Mouse (Mus musculus): ENCODE data around the gene Zfp750. TPM values are rescaled to one million over a fixed set of nuclear protein-coding genes. Genes with fewer than 3 reads are reported as not detected.

Zfp750 gene
- 0.50 and 0.62 TPM in 2 replicates for polyA plus RNA-seq (2015; fragmentation: Nextera tagmentation; extraction: Ambion mirVana)

DNA sequence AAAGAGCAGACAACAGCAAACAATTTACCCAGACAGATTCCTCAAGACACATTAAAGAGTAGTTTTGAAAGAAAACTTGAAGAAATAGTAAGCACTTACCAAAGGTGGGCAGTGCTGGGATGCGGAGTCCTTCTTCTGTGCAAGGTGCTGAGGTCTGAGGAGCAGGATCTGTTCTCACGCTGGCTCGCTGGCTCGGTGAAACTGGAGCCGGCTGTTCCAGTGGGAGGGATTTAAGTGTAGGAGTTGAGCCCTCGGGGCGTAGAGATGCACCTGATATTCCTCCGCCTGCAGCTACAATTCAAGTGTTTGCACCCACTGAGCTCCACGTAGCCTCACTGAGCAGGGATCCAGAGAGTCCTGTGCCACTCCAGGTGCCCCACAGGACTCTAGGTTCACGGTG, at the start of gene Zfp750:
Zfp750 (minus strand) TSS at position 203 of the 400 bp plus-strand sequence.
- Histone ChIP-seq H3K9ac (ENCODE audit: low read depth, low read length) (no peak within 1 kb of the TSS), H3K27me3 (replicated peaks; ENCODE audit: control insufficient read depth, insufficient read depth, low read length) (no peaks in the 10 kb centered on the region), H3K4me1 (ENCODE audit: control insufficient read depth, insufficient read depth, low read length) (peaks cover 16% of the 10 kb centered on the region), H3K4me3 (ENCODE audit: low read length) (no peak within 1 kb of the TSS), H3K9me3 (ENCODE audit: control insufficient read depth, low read length) (no peaks in the 10 kb centered on the region), H3K4me2 (ENCODE audit: low read depth, low read length) (no peak within 1 kb of the TSS), H3K36me3 (ENCODE audit: control insufficient read depth, insufficient read depth, low read length) (no peaks in the 10 kb centered on the region), H3K27ac (ENCODE audit: low read length) (no peak within 1 kb of the TSS)
- ATAC-seq, result 0 out of 2 replicates have a peak, but pooled peaks have one; percentile 29
- 52% methylated on average over 10 of the region's 10 CpGs for WGBS

DNA sequence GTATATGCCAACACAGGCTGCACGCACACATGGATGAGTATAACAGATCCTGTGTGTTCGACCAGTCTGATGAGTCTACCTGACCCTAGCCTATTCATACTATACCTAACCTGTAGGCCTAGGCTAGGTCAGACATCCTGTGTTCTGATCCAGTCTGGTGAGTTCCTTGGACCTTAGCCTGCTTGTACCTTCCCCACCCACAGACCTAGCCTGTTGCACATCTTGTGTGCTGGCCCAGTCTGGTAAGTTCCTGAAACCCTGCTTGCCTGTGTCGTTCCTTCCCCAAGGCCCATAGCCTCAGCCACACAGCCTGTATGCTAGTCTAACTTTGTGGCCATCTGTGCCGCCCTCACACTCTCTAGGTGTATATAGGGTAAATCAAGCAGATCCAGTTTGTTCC, 45.1 kb upstream of the Zfp750 start:
- Histone ChIP-seq H3K4me3 (ENCODE audit: low read length) (no peak overlapping the region), H3K27ac (ENCODE audit: low read length) (no peak overlapping the region), H3K4me1 (ENCODE audit: control insufficient read depth, insufficient read depth, low read length) (no peaks in the 10 kb centered on the region), H3K27me3 (replicated peaks; ENCODE audit: control insufficient read depth, insufficient read depth, low read length) (no peaks in the 10 kb centered on the region), H3K9ac (ENCODE audit: low read depth, low read length) (no peak overlapping the region), H3K4me2 (ENCODE audit: low read depth, low read length) (no peak overlapping the region), H3K36me3 (ENCODE audit: control insufficient read depth, insufficient read depth, low read length) (no peaks in the 10 kb centered on the region), H3K9me3 (ENCODE audit: control insufficient read depth, low read length) (no peaks in the 10 kb centered on the region)
- ATAC-seq, result no peak
- WGBS, result 93% methylated on average over 4 of the region's 4 CpGs

DNA sequence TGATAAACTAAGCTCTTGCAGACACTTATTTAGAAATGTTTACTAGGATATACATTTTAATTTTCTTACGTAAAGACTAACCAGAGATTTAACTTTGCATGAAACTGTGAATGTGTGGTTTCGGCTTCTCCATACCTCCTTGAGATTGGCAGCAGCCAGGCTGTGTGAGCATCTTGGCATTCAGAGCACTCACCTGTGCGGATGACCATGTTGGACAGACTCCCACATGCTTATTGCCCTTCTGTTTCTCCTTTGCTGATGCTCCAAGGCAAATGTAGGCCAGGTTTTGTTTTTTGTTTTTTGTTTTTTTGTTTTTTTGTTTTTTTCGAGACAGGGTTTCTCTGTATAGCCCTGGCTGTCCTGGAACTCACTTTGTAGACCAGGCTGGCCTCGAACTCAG, 44.2 kb upstream of the Zfp750 start:
- no peaks in the 10 kb centered on the region for H3K4me1 ChIP-seq (ENCODE audit: control insufficient read depth, insufficient read depth, low read length)
- H3K36me3 ChIP-seq (ENCODE audit: control insufficient read depth, insufficient read depth, low read length), result no peaks in the 10 kb centered on the region; the same call in 1 of the 2 replicates
- WGBS, result 92% methylated on average over 5 of the region's 5 CpGs
- H3K9ac ChIP-seq (ENCODE audit: low read depth, low read length), result no peak overlapping the region
- H3K27me3 ChIP-seq (replicated peaks; ENCODE audit: control insufficient read depth, insufficient read depth, low read length), result no peaks in the 10 kb centered on the region
- H3K27ac ChIP-seq (ENCODE audit: low read length), result no peak overlapping the region
- no peaks in the 10 kb centered on the region for H3K9me3 ChIP-seq (ENCODE audit: control insufficient read depth, low read length)
- ATAC-seq, result no peak
- no peak overlapping the region for H3K4me2 ChIP-seq (ENCODE audit: low read depth, low read length)
- no peak overlapping the region for H3K4me3 ChIP-seq (ENCODE audit: low read length)

DNA sequence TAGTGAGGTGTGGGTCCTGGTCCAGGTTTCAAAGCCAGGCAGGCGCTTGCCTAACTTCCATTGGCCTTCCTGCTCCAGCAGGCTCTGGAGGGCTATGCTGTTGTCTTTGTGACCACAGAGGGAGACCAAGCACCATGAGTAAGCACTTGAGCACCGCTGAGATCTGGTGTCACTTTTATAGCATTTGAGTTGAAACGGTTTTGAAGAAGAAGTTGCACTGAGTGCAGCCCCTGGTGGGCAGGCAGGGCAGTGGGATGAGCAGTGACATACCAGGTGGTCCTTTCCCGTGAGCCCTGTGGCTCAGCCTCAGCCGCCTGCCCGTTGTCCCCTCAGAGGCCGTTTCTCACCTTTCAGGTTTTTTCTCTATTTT, 41.1 kb upstream of the Zfp750 start:
- H3K27ac ChIP-seq (ENCODE audit: low read length), result no peak overlapping the region
- no peak overlapping the region for H3K4me3 ChIP-seq (ENCODE audit: low read length)
- ATAC-seq, result no peak
- H3K9ac ChIP-seq (ENCODE audit: low read depth, low read length), result no peak overlapping the region
- H3K27me3 ChIP-seq (replicated peaks; ENCODE audit: control insufficient read depth, insufficient read depth, low read length), result no peaks in the 10 kb centered on the region
- no peaks in the 10 kb centered on the region; the same call in 1 of the 2 replicates for H3K36me3 ChIP-seq (ENCODE audit: control insufficient read depth, insufficient read depth, low read length)
- H3K4me1 ChIP-seq (ENCODE audit: control insufficient read depth, insufficient read depth, low read length), result no peaks in the 10 kb centered on the region
- WGBS, result 75% methylated on average over 7 of the region's 7 CpGs
- no peak overlapping the region for H3K4me2 ChIP-seq (ENCODE audit: low read depth, low read length)
- no peaks in the 10 kb centered on the region for H3K9me3 ChIP-seq (ENCODE audit: control insufficient read depth, low read length)

DNA sequence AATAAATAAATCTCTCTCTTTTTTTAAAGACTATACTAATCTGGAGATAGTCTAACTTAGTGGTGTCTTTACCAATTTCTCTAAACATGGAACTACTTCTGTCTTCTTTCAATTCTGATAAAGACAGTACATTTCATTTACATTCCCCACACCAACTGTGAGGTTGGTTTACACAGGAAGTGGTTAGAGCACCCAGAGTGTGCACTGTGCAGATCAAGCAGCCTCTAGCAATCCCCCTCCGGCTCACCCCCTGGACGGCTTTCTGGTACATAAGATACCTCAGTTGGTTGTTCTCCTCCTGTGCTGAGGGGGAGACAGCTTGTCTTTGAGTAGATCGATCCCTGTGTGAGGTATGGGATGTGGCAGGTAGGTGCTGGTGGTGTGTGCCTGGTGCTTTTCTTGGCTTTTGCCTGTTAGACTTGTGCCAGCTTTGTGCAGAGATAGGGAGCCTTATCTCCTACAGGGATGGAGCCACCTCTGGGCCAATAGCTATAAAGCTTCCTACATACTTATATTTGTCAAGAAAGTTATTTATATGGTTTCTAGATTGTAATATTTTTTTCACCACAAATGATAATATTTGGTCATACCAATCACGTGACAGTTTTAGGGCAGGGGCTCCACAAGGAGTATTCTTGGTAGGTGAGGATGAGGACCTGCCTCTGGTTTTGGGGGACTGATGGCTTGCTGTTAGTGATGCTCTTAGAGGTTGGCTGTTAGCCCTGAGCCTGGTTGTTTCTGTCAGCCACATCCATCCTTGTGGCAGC, 40.6 kb upstream of the Zfp750 start:
- ATAC-seq, result no peak
- H3K4me2 ChIP-seq (ENCODE audit: low read depth, low read length), result no peak overlapping the region
- H3K27ac ChIP-seq (ENCODE audit: low read length), result no peak overlapping the region
- 83% methylated on average over 4 of the region's 4 CpGs for WGBS
- H3K9me3 ChIP-seq (ENCODE audit: control insufficient read depth, low read length), result no peaks in the 10 kb centered on the region
- no peaks in the 10 kb centered on the region; the same call in 1 of the 2 replicates for H3K36me3 ChIP-seq (ENCODE audit: control insufficient read depth, insufficient read depth, low read length)
- no peak overlapping the region for H3K9ac ChIP-seq (ENCODE audit: low read depth, low read length)
- no peaks in the 10 kb centered on the region for H3K27me3 ChIP-seq (replicated peaks; ENCODE audit: control insufficient read depth, insufficient read depth, low read length)
- H3K4me1 ChIP-seq (ENCODE audit: control insufficient read depth, insufficient read depth, low read length), result no peaks in the 10 kb centered on the region
- no peak overlapping the region for H3K4me3 ChIP-seq (ENCODE audit: low read length)

DNA sequence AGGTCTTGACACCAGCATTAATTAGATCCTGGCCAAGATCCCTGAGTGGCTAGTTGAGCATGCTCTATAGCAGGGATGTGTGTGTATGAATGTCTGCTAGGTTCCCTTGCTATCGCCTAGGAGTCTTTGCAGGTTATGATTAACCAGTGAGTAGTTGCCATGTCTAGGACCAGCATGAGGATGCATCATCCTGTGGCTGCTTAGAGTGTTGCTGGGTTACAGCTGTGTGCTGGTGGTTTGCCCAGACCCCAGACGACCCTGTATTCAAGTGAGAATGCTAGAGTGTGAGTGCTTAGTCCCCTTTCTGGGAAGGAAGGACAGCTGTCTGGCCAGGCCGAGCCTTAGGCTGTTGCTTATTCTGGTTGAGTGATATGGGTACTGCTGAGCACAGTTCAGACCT, 39.4 kb upstream of the Zfp750 start:
- Histone ChIP-seq H3K27ac (ENCODE audit: low read length) (no peak overlapping the region), H3K4me1 (ENCODE audit: control insufficient read depth, insufficient read depth, low read length) (no peaks in the 10 kb centered on the region), H3K36me3 (ENCODE audit: control insufficient read depth, insufficient read depth, low read length) (no peaks in the 10 kb centered on the region; the same call in 1 of the 2 replicates), H3K9me3 (ENCODE audit: control insufficient read depth, low read length) (no peaks in the 10 kb centered on the region), H3K4me3 (ENCODE audit: low read length) (no peak overlapping the region), H3K9ac (ENCODE audit: low read depth, low read length) (no peak overlapping the region), H3K27me3 (replicated peaks; ENCODE audit: control insufficient read depth, insufficient read depth, low read length) (no peaks in the 10 kb centered on the region), H3K4me2 (ENCODE audit: low read depth, low read length) (no peak overlapping the region)
- 90% methylated on average over 3 of the region's 3 CpGs for WGBS
- no peak for ATAC-seq

DNA sequence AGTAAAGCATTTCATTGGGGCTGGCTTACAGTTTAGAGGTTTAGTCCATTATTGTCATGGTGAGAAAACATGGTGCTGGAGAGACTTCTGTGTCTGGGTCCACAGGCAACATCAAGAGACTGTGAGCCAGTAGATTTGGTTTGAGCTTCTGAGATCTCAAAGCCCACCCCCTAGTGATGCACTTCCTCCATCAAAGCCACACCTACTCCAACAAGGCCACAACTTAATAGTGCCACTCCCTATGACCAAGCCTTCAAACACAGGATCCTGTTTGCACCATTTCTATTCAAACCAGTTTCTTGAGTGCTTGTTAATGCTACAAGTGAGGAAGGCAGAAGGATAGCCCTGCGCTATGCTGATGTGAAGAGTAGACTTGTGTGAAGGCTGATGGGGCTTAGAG, 38.8 kb upstream of the Zfp750 start:
- Histone ChIP-seq H3K9ac (ENCODE audit: low read depth, low read length) (no peak overlapping the region), H3K4me1 (ENCODE audit: control insufficient read depth, insufficient read depth, low read length) (0 out of 2 replicates have a peak, but pooled peaks cover under 1% of the 10 kb centered on the region), H3K27ac (ENCODE audit: low read length) (no peak overlapping the region), H3K36me3 (ENCODE audit: control insufficient read depth, insufficient read depth, low read length) (no peaks in the 10 kb centered on the region; the same call in 1 of the 2 replicates), H3K4me3 (ENCODE audit: low read length) (no peak overlapping the region), H3K4me2 (ENCODE audit: low read depth, low read length) (no peak overlapping the region), H3K27me3 (replicated peaks; ENCODE audit: control insufficient read depth, insufficient read depth, low read length) (no peaks in the 10 kb centered on the region), H3K9me3 (ENCODE audit: control insufficient read depth, low read length) (no peaks in the 10 kb centered on the region)
- ATAC-seq, result no peak
- WGBS, result 100% methylated on average over 1 of the region's 1 CpGs

DNA sequence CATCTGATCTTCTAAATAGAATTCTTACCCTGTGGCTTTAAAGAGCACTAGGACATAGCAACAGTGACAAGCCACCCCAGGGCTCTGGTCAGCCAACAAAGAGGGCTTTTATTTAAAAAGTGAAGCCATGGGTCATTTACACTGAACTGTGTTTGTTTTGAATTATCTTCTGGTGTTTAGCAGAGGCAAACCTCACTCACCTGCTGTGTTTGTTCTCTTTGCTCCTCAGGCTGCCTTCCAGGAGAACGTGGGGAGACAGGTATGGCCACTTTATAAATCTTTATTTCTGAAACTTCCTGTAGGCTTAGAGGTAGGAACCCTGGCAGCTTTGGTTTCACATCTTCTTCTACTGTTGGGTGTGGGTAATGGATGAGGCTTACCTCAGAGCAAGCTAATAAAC, 37.6 kb upstream of the Zfp750 start:
- Histone ChIP-seq H3K4me2 (ENCODE audit: low read depth, low read length) (no peak overlapping the region), H3K9me3 (ENCODE audit: control insufficient read depth, low read length) (no peaks in the 10 kb centered on the region), H3K4me3 (ENCODE audit: low read length) (no peak overlapping the region), H3K27me3 (replicated peaks; ENCODE audit: control insufficient read depth, insufficient read depth, low read length) (no peaks in the 10 kb centered on the region), H3K36me3 (ENCODE audit: control insufficient read depth, insufficient read depth, low read length) (no peaks in the 10 kb centered on the region; the same call in 1 of the 2 replicates), H3K4me1 (ENCODE audit: control insufficient read depth, insufficient read depth, low read length) (0 out of 2 replicates have a peak, but pooled peaks cover 3% of the 10 kb centered on the region), H3K9ac (ENCODE audit: low read depth, low read length) (no peak overlapping the region), H3K27ac (ENCODE audit: low read length) (no peak overlapping the region)
- WGBS, result 53% methylated on average over 1 of the region's 1 CpGs
- no peak for ATAC-seq

DNA sequence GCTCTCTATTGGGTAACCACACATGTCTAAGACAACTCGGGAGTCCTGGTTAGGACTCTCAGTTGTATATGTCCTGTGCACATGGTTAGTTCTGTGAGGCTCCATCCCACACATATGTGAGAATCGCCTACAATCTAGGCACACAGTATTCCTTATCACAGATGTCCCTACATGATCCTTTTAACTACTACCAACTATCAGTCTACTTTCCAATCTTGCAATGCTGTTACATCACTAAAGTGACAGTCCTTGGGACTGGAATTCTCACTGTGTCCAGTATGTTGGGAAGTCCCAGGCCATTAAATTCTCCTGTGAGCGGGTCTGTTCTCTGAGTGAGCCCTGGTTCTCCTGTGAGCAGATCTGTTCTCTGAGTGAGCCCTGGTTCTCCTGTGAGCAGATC, 34.3 kb upstream of the Zfp750 start:
- WGBS, result 96% methylated on average over 3 of the region's 3 CpGs
- ATAC-seq, result no peak
- no peaks in the 10 kb centered on the region for H3K9me3 ChIP-seq (ENCODE audit: control insufficient read depth, low read length)
- H3K36me3 ChIP-seq (ENCODE audit: control insufficient read depth, insufficient read depth, low read length), result no peaks in the 10 kb centered on the region
- H3K27ac ChIP-seq (ENCODE audit: low read length), result no peak overlapping the region
- no peak overlapping the region for H3K9ac ChIP-seq (ENCODE audit: low read depth, low read length)
- no peak overlapping the region for H3K4me2 ChIP-seq (ENCODE audit: low read depth, low read length)
- no peaks in the 10 kb centered on the region for H3K27me3 ChIP-seq (replicated peaks; ENCODE audit: control insufficient read depth, insufficient read depth, low read length)
- H3K4me3 ChIP-seq (ENCODE audit: low read length), result no peak overlapping the region
- peaks cover 17% of the 10 kb centered on the region for H3K4me1 ChIP-seq (ENCODE audit: control insufficient read depth, insufficient read depth, low read length)
